Mouse (Mus musculus) right cerebral cortex, adult 18-20 months (tissue): ENCODE data around the gene 1700088E04Rik.

Experiments used
- DNase-seq: peaks from one replicate; pipeline ENCODE4 v3.0.0; 2022; ENCODE audit warnings: mixed read lengths

Gene 1700088E04Rik

DNA sequence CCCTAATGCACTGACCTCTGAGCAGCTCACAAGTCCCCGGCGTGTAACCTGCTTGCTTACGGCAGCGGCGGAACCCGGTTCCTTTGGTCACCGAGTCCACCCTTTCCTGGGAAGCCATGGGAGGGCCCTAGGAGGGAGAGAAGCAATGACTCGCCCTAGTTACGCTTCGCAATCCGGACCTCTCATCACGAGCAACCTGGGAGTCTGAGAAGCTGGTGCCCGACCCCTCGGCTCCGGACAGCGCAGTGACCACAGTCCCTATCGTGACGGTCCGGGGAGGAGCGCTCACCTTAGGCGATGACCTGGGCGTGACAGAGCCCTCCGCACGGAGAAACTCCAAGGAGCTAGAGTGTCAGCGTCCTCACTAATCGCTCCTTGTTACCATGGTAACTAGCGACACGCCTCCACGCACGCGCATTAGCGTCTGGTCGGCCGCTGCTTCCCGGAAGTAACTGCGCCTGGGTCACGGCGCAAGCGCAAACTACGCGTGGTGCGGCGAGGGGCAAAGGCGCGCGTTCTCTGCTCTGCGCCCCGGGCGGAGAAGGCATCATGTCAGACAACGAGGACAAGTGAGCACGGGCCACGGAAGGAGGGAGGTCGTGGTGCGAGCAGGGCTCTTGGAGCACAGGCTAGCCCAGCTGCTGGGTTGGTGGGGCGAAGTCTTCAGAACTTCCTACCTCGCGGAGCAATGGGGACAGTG, at the start of gene 1700088E04Rik, which contains the start of gene Polr2f:
Gene 1700088E04Rik, minus strand, starts transcription at position 388 of the 700 bp plus-strand sequence.
Gene Polr2f, plus strand, starts transcription at position 144 of the 700 bp plus-strand sequence.
- DNase-seq, result peak; percentile 96

GRCm38 (mm10) chr15:79187819-79188218, 46.8 kb upstream of the 1700088E04Rik start:
- no peak for DNase-seq

DNA sequence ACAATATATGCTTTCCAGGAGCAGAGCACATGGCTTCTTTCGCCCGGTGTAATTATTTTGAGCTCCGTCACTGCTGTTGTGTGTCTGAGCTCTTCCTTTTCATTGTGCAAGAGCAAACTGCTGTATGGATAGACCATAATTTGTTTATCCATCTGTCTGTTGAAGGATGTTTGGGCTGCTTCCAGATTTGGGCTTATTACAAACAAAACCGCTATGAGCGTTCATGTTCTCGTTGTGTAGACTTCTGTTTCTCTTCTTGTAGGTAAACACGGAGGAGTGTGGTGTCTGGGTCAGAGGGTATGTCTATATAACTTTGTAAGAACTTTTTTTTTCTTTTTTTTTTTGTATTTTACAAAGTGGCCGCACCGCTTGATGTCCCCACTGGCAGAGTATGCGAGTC, 44.2 kb upstream of the 1700088E04Rik start:
- DNase-seq, result no peak

DNA sequence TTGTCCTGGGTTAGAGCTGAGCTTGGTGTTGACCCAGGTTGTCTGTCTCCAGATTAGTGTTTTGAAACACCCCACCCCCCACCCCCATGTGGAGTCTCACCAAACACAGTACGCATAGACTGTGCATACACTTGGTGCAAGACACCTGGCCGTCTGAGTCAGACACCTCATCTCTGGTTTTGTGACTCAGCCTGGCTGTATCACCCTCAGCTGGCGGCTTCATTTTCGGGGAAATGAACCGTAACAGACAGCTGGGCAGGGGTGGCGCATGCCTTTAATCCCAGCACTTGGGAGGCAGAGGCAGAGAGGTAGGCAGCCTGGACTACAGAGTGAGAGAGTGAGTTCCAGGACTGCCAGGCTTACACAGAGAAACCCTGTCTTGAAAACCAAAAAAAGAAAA, 35.9 kb upstream of the 1700088E04Rik start:
- no peak for DNase-seq

GRCm38 (mm10) chr15:79166712-79167111, 25.7 kb upstream of the 1700088E04Rik start:
- no peak for DNase-seq

GRCm38 (mm10) chr15:79165140-79165539, 24.1 kb upstream of the 1700088E04Rik start, which contains the start of gene Sox10:
Gene Sox10, minus strand, starts transcription at chr15:79165240.
- no peak for DNase-seq

DNA sequence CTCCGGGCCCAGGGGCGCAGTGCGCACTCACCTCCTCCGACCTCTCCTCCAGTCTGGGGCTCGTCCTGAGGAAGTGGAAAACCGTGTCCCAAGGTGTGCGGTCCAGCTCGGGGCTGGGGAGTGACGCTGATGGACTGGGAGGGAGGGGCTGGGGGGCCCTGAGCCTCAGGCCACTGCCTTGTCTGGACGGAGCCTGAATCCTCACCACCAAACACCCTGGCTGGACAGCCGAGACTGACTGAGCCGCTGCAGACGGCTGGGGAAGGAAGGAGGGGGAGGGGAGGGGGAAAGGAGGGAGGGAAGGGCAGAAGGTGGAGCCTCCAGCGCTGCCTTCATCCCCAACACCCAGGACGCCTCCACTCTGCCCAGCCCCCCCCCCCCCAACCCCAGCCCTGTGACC, 23.2 kb upstream of the 1700088E04Rik start:
- no peak for DNase-seq

DNA sequence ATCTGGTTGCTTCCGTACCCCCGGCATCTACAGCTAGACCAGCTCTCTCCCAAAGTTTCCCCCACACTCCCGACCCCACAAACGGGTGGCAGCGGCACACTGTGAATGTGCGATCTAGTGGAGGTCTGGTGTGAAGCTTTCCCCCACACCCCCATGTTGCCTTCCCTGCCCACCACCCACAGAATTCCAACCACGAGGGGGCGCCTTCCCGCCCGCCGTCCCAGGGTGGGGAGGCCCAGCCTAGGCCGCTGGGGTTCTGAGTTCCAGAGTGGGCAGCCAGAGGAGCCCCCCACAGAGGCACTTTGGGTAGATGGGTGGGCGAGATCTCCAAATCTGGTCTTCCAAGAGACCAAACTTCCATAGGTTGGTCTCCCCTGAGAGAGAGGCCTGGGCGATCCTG, 21.8 kb upstream of the 1700088E04Rik start:
- no peak for DNase-seq

GRCm38 (mm10) chr15:79162301-79162700, 21.2 kb upstream of the 1700088E04Rik start:
- DNase-seq, result no peak

GRCm38 (mm10) chr15:79155572-79155971, 14.5 kb upstream of the 1700088E04Rik start:
- no peak for DNase-seq

DNA sequence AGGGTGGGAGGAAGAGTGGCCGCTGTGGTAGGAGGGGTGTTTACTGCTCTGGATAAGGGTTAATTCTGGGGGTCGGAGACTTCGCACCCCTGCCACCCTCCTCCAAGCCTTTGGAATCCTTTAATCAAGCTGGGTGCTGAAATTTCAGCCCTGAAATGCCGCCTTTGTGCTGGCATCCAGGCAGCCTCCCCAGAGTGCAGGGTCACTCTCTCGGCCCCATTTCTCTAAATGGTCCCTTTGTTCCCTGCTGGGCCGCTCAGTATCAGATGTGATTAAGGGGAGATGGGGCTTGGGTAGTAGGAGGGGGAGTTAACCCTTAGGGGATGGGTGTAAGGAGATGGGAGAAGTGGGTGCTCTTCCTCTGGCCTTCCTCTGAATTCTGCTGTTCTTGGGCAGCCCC, 11.7 kb upstream of the 1700088E04Rik start:
- no peak for DNase-seq

DNA sequence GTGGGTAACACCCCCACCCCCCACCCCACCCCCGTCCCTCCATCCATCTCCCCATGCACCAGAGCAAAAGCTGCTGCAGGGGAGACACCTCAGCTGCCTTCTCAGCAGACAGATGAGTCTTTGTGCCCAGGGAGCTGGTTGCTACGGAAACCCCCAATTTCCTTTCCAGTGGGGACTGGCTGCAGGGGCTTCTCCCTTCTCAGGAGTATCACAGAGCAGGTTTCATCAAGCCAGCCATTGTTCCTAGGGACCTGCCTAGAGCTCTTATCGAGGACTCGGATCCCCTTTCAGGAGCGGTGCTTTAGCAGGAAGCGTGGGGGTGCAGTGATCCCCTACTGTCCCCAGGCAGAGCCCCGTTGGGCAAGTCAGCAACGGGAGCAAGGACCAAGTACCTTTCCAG, 10.8 kb upstream of the 1700088E04Rik start:
- no peak for DNase-seq

DNA sequence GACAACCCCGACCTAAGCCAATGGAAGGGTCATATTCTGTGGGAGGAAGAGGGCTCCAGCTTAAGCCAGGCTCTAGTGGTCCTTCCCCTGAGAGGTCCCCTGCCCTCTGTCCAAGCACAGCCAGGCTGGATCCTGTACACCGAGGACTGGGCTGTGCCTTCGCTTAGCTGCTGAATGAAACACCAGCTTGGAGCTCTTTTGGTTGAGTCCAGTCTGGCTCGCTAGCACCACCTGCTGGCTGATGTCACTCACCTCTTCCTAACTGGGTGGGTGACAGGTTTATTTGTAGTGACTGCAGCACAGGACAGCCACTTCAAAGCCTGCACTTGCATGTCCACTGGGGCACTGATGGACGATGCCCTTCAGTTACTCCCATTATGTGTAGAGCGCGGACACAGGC, 7.5 kb upstream of the 1700088E04Rik start:
- peak; percentile 66 for DNase-seq

DNA sequence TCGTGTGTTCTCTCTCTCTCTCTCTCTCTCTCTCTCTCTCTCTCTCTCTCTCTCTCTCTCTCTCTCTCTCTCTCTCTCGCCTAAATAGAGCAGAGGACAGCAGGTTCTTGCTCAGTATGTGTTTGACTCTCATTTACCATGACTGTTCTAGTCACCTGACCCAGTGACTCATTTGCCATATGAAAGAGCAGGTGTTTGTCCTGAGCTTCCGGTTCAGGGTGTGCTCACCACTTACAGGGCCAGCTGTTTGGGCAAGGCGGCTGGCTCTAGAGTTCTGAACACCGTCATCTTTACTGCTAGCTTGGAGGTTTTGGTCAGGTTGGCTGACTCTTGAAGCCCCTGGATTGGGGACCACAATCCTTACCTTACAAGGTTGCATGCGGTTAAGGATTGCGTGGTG, 4.5 kb upstream of the 1700088E04Rik start:
- DNase-seq, result no peak

DNA sequence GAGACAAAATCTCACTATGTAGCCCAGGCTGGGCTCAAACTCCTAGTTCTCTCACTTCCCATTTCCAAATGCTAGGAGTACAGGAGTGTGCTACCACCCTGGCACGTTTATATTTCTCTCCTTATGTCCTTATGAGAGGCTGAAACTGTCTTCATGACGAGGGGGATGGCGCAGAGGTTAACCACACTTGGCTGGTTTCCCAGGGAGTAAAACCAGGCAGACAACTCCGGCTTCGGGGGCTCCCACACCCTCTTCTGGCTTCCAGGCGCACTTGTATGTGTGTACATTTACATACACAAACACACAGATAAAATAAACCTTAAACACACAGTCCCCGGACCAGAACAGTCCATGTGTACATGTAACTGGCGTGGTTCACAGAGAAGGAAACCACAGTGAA, 3.0 kb upstream of the 1700088E04Rik start:
- DNase-seq, result no peak

DNA sequence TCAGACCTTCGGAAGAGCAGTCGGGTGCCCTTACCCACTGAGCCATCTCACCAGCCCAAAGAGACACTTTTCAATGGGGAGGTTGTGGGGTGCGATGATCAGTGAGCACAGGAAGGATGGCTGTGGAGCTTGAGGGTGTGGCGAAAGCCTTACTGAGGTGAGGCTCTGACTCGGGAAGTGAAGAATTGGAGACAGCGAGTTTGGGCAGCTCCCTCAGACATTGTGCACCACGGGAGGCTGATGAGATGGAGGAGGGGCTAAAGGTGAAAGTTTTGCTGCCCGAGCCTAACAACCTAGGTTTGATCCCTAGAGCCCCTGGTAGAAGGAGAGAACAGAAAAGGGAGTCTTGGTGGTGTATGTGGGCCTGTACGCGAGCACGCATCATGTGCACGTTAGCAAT, 2.3 kb upstream of the 1700088E04Rik start:
- no peak for DNase-seq

DNA sequence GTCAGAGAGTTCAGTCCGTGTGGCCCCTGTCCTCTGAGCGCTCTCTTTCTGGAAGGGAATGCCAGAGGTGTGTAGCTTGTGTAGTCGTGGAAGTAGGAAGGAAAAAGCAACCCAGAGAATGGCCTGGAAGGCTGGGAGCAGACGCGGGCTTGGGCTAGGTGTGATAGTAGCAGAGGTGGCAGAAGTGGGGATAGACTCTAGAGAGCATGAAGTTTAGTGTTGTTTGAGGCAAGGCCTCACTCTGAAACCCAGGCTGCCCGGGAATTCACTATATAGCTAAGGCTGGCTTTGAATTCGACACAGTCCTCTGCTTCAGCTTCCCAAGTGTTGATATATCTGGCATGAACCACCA, 489 bp upstream of the 1700088E04Rik start:
- no peak for DNase-seq

- DNase-seq, result no peak
Measured at GRCm38 (mm10) chr15:79139640-79140039, 1.4 kb downstream of the 1700088E04Rik start.

GRCm38 (mm10) chr15:79135783-79136575, 5.1 kb downstream of the 1700088E04Rik start:
- DNase-seq, result no peak

DNA sequence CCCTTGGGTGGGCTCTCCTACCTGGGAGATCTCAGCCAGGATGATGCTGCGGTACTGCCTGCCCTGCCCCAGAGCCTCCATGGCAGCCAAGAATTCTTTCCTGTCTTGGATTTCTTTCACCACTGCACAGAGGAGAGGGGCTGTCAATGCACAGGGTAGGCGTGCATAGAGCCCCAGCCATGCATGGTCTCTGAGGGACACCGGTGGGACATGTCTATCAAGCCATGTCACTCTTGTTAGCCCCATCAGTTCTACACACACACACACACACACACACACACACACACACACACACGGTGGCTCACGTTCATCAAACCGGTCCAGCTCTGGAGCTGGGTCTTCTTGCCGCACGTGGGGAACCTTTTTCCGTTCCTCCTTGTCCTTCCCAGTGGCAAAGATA, 5.7 kb downstream of the 1700088E04Rik start:
- DNase-seq, result no peak

DNA sequence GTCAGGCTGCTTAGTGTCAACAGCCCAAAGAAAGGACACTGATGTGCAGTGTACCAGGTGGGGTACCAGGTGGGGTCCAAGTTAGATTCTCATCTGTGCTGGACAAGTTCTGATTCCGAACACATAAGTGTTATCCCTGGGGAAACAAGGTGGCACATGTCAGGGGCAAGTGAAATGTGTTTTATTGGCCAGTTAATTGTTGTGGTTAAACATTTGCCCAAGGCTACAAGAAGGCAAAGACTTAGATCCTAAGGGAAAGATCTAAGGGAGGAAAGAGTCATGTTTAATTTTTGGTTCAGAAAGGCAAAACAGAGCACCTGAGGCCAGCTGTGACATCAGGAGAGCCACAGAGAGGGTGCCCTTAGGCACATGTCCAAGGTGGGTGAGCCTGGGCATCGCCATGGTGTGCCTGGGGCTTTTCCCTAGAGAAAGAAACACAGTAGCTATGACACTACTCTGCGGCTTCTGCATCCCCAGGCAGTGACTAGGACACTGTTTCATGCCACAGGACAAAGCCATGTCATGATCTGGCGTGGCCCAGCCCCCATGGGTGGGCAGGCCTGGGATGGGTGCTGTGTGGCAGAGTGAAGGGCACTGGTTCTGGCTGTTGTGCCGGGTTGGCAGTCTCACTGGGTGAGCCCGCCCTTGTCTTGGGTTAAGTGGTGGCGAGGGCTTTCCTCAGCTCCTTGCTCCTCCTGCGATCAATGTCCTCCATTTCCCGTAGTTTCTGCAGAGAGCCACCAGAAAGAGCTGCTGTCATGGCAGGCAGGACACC, 6.4 kb downstream of the 1700088E04Rik start:
- no peak for DNase-seq

DNA sequence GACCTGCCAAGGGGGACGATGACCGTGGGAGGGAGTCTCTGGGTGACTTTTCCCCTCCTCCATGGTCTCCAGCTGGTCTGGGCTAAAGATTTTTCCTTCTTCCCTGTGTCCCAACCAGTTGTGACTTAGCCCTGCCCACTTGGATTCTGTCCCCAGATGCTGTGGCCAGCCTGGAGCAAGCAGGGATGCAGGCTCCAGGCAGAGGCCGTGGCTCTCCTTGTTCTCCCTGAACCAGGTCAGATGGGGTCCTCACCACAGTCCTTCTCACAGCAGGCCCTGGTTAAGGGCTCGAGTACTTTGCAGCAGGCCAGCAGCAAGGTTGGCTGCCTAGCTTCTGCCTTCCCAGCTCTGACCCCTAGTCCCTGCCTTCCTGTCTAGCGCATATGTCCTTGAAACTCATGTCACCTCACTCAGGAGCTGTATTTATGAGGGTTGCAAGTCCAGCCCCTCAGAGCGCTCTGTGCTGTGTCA, 7.8 kb downstream of the 1700088E04Rik start:
- DNase-seq, result no peak

- DNase-seq, result no peak
Measured at GRCm38 (mm10) chr15:79131442-79131841, 9.6 kb downstream of the 1700088E04Rik start.
